27 mouse cellular contexts compared by ENCODE assay signal in the genomic region with DNA sequence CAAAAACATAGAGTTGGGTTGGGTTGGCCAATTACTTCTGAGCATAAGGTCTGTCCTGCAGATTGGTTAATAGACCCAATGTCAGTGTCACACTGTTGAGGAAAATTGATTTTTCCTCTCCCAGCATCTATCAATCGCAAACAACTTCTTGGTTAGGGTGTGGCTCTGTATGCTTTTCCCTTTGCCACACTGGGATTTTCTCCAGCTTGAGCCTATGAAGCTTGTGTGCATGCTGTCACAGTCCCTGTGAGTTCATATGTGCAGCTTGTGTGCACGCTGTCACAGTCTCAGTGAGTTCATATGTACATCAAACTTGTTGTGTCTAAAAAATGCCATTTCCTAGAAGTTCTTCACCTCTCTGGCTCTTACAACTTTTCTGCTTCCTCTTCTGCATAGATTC. TPM values are rescaled to one million over a fixed set of nuclear protein-coding genes. Genes with fewer than 3 reads are reported as not detected.
"Had no signal": no experiment of that assay in that cellular context is flagged by ENCODE, and none has a peak within 500 bp of the region (broad histone marks: within the 10 kb centered on the region; RNA-seq: fewer than 3 reads in every experiment).

No protein-coding gene starts in this region.

- H3K4me2 ChIP-seq: heart, embryonic 12.5 days; hindbrain, embryonic 12.5 days; hindbrain, embryonic 14.5 days; intestine, embryonic 15.5 days; limb, embryonic 13.5 days; limb, embryonic 15.5 days; liver, embryonic 13.5 days had no signal

- H3K9ac ChIP-seq: heart, embryonic 12.5 days; hindbrain, embryonic 12.5 days; hindbrain, embryonic 14.5 days; intestine, embryonic 15.5 days; limb, embryonic 13.5 days; limb, embryonic 15.5 days; liver, embryonic 13.5 days had no signal

- H3K27me3 ChIP-seq: heart, embryonic 12.5 days; hindbrain, embryonic 12.5 days; intestine, embryonic 15.5 days; limb, embryonic 15.5 days; liver, embryonic 13.5 days had no signal

- H3K9me3 ChIP-seq: heart, embryonic 10.5 days; heart, embryonic 12.5 days; hindbrain, embryonic 10.5 days; hindbrain, embryonic 12.5 days; intestine, embryonic 15.5 days; limb, embryonic 13.5 days; limb, embryonic 15.5 days; liver, embryonic 13.5 days had no signal

- H3K4me3 ChIP-seq: gastrocnemius, adult 2 months; heart, embryonic 10.5 days; heart, embryonic 12.5 days; hindbrain, embryonic 10.5 days; hindbrain, embryonic 12.5 days; intestine, embryonic 15.5 days; layer of hippocampus, adult 2 months; limb, embryonic 13.5 days; limb, embryonic 15.5 days; liver, embryonic 13.5 days had no signal

- H3K27ac ChIP-seq: gastrocnemius, adult 2 months; heart, embryonic 10.5 days; hindbrain, embryonic 10.5 days; hindbrain, embryonic 12.5 days; hindbrain, embryonic 14.5 days; intestine, embryonic 15.5 days; limb, embryonic 13.5 days; limb, embryonic 15.5 days; liver, embryonic 13.5 days had no signal

- ATAC-seq: hindbrain, embryonic 16.5 days; inflammation-experienced regulatory T-cells, adult 6 months; intestine, embryonic 15.5 days; intestine, postnatal 0 days had no signal

- H3K36me3 ChIP-seq: heart, embryonic 10.5 days; heart, embryonic 12.5 days; hindbrain, embryonic 10.5 days; hindbrain, embryonic 12.5 days; intestine, embryonic 15.5 days; limb, embryonic 13.5 days; limb, embryonic 15.5 days; liver, embryonic 13.5 days had no signal

- DNase-seq: gastrocnemius, adult 2 months; gastrocnemius, postnatal 10 days; gastrocnemius, postnatal 25 days; heart, adult 18-20 months; heart, postnatal 10 days; heart, postnatal 4 days; kidney, adult 18-20 months; kidney, adult 8-10 months; kidney, postnatal 10 days; kidney, postnatal 25 days; kidney, postnatal 4 days; layer of hippocampus, adult 9-11 months; layer of hippocampus, postnatal 36 days; left cerebral cortex, postnatal 4 days; liver, embryonic 13.5 days had no signal

RNA-seq across cellular contexts. Expression of a gene that starts 43.0 kb away (rescaled TPM):
- polyA plus RNA-seq: hindbrain, embryonic 10.5 days; hindbrain, embryonic 14.5 days had no signal
